Mouse (Mus musculus) stomach, postnatal 0 days (tissue): Measurements from ENCODE around the gene Ccnj.

Experiments
- CTCF ChIP-seq: IDR thresholded peaks from 2 replicates; pipeline ENCODE4 v1.5.1; 2016; ENCODE audit warnings: antibody characterized with exemption, low read depth, mild to moderate bottlenecking, moderate library complexity
- EP300 ChIP-seq: optimal IDR thresholded peaks from 2 replicates; pipeline ENCODE3; 2016; ENCODE audit warnings: antibody characterized with exemption

GRCm38 (mm10) chr19:40821306-40821825, 9.7 kb upstream of the Ccnj start:
- no peak for TF ChIP-seq CTCF
- no peak for TF ChIP-seq EP300
